Mouse (Mus musculus) 3134 (cell line): ENCODE measurements around the gene Szrd1.
A peak's percentile ranks its signal among the peaks of the same experiment; 100 is the strongest.

ENCODE experiments used
- DNase-seq: peaks from one replicate; pipeline ENCODE4 v3.0.0-alpha.2; 2011; ENCODE audit warnings: low spot score; ENCODE audit not compliant: insufficient read length; ENCODE audit errors: extremely low read depth

Gene Szrd1

GRCm38 (mm10) chr4:141139116-141139970 is at the start of gene Szrd1:
Szrd1 (minus strand) TSS chr4:141139775.
- DNase-seq = peak; percentile 99

DNA sequence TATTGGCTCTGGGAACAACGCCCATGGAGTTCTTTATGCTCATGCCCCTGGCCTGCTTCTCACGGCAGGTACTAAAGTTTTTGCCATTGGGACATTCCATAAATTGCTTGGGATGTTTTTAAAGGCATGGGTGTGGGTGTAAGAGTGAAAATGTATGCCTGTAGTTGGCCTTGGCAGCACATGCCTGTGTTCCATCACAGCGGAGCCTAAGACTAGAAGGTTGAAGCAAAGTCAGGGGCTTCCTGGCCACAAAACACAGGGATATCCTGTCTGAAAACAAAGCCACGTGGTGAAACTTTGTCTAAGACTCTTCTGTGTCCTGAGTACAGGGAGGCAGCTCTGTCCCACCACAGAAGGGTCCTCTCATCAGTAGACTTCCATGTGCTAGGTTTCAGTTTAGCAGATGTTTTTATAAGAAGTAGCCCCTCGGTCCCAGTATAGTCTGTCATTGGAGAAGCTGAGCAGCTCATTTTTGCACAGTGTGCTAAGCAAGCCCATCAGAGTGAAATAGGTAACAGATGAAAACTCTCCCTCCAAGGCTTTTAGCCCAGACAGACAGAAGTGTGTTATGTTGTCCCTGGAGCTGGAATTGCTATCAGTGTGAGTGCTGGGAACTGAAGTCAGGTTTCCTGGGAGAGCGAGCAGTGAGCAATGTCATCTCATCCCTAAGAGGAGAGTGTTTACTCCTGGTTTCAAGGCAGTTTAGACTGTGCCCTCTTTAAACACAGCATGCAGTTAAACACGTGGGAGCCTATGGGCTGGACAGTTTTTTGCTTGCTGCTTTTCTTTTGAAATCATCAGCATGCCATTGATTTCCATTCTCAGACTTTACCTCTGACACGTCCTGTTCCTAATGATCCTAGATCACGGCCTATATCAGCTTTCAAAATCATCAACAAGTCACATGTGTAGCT is 47.6 kb upstream of the Szrd1 start:
- DNase-seq = no peak

DNA sequence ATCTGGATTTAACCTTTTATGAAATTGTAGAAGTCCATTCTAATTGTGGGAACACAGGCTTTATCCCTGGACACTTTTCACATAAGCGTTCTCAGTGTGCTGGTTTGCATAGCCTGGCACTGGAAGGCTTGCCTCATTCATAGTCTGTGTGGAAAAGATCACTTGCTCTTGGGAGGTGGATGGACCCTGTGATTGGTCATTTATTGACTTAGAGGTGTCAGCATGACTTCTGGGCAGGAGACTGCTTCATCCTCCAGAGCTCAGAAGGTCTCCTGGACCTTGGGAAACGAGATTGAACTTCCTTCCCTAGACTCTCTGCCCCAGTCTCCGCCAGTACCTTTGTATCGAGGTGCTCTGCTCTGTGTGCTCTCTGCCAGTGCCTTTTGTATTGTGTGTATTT is 44.9 kb upstream of the Szrd1 start:
- DNase-seq = no peak

DNA sequence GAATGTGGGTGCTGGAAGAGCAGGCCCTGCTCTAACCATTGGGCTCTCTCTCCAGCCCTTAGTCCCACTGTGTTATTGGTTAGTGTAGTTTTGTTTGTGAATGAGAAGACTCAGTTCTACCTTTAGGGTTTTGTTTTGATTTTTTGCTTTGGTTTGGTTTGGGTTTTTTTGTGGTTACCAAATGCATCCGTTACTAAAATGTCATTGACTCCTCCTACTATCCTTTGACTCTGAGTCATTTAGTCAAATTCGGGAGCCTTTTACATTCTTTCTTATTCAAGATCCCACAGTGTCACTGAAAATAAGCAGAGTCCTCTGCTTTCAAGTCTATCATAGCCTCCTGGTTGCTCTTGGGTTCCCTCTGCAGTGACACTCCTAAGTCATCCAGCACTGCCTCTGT is 44.4 kb upstream of the Szrd1 start:
- no peak for DNase-seq

- no peak for DNase-seq
Observed at GRCm38 (mm10) chr4:141181981-141182380, 42.4 kb upstream of the Szrd1 start.

GRCm38 (mm10) chr4:141180831-141181230 is 41.3 kb upstream of the Szrd1 start:
- DNase-seq = no peak

DNA sequence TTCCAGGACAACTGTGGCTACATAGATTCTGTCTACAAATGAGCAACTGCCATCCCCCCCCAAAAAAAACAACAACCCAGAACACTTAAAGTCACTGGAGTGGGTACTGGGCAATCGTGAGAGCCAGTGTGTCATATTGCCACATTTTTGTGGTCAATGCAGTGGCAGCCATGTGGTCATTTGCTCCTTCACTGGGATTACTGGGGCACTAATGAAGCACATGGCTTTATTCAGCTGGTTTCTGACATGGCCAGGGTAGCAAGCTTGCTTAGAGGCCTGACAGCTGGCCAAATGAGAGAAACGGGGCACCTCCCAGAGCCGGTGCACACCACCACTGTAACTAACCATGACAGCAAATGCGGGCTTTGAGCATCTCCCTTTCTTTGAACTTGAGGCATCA is 38.9 kb upstream of the Szrd1 start:
- DNase-seq = peak; percentile 48

GRCm38 (mm10) chr4:141176328-141176838 is 36.8 kb upstream of the Szrd1 start:
- no peak for DNase-seq

- no peak for DNase-seq
Observed at GRCm38 (mm10) chr4:141175783-141176182, 36.2 kb upstream of the Szrd1 start.

DNA sequence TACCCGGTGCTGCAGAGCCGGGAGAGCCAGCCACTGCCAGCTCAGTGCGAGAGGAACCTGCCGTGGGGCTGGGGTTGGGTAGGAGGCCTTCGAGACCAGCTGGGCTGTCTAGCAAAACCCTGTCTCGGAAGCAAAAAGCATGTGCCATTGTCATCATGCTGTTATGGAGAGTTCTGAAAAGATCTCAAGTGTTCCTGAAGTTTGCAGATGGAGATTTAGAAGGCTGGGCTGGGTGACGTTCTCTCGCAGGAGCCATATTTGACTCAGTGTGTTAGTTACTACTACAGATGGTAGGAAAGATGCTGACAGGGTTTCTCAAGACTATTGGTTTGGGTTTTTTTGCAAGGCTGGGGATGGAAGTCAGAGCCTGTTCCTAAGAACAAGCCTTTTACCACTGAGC is 32.5 kb upstream of the Szrd1 start:
- DNase-seq = no peak

DNA sequence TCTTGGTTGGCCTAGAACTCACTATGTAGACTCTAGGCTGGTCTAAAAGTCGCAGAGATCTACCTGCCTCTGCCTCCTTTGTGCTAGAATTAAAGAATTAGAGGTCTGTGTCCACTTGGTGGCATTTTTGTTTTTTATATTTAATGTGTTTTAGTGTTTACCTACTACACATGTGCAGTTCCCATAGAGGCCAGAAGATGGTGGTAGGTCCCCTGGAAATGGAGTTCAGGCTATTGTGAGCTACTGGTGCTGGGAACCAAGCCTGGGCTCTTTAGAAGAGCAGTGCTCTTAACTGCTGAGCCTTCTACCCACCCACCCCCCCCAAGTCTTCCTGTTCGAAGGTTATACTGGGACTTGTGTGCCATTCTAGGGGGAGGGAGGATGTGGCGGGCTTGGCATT is 27.6 kb upstream of the Szrd1 start:
- DNase-seq = no peak

GRCm38 (mm10) chr4:141165744-141166292 is 26.2 kb upstream of the Szrd1 start:
- DNase-seq = no peak

GRCm38 (mm10) chr4:141163729-141164128 is 24.2 kb upstream of the Szrd1 start:
- no peak for DNase-seq

DNA sequence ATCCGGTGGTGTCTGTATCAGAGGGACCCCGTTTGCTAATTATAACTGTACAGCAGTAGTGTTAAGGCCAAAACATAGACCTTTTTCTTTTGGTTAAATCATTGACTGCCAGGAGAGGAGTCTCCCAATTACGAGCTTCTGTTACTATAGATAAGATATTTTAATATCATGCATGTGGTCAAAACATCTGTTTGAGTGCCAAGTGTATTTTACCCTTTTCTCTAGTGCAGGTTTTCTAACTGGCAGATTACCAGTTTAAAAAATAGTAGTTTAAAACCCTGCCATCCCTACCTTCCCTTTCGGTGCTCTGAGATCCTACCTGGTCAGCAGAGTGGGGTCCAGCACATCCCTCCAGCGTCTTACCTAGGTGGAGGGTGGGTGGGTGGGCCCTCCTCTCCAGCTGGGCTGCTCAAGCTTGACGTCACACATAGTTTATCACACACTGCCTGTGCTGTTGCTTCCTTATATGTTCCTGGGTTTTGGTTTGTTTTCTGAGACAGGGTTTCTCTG is 22.2 kb upstream of the Szrd1 start:
- no peak for DNase-seq

- no peak for DNase-seq
Observed at GRCm38 (mm10) chr4:141160193-141160592, 20.6 kb upstream of the Szrd1 start.

GRCm38 (mm10) chr4:141159666-141160065 is 20.1 kb upstream of the Szrd1 start:
- DNase-seq = no peak

DNA sequence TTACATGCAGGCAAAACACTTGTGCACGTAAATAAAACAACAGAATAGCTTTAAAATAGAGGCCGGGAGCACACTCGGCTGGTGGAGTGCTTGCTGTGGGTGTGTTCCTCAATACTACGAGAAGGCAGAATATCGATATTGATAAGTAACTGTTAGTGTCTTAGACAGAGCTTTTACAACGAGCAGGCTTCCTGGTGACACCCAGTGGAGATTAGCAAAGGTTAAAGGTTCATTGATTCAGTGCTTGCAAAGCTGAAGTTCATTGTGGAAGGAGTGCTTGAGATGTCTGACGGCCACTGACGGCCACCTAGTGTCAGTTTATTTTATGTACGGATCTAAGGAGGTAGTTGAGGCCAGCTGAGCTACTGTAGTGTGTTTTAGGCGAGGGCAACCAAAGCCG is 19.5 kb upstream of the Szrd1 start:
- DNase-seq = no peak

GRCm38 (mm10) chr4:141158609-141159008 is 19.0 kb upstream of the Szrd1 start:
- no peak for DNase-seq

GRCm38 (mm10) chr4:141157485-141157884 is 17.9 kb upstream of the Szrd1 start:
- no peak for DNase-seq

DNA sequence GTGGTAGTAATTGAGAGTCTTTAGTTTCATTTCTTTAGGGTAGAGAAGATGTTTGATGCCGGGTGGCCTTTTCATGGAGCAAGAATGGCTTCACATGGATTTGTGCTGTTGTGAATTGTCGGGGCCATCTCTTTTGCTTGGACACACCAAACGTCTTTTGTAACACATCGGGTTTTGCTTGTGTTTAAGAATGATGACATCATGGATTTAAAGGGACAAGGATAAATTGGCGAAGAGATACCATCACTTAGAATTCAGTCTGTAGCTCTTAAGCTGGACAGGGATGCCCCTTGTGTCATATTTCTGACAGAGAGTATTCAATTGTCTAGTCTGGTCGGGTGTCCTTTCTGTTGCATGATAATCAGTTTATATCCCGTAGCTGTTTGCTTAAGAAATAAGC is 9.5 kb upstream of the Szrd1 start:
- no peak for DNase-seq
